Mouse (Mus musculus): Measurements from ENCODE around the gene Ttc13.

GRCm38 (mm10) chr8:124681077-124681791, 40.5 kb downstream of the Ttc13 start:
- TF ChIP-seq GATA1 (IDR thresholded peaks at IDR 0.05; ENCODE audit: low read length) (no peak), TAL1 (IDR thresholded peaks at IDR 0.05; ENCODE audit: low read length) (no peak)

Data from erythroblast, embryonic 14.5 days (primary cell).